Mouse (Mus musculus) heart, adult 2 months (tissue): ENCODE data around the gene Ap1b1.

Source experiments
- CTCF ChIP-seq: fragments of 200-600 bp; IDR thresholded peaks from 2 replicates; pipeline ENCODE4 v1.8.1; 2022; ENCODE audit warnings: antibody characterized with exemption, mild to moderate bottlenecking, moderate library complexity
- POLR2A ChIP-seq: fragments of 200-500 bp; IDR thresholded peaks from 2 replicates; pipeline ENCODE4 v1.6.1; 2011; ENCODE audit warnings: mild to moderate bottlenecking, low read depth, low read length, control low read depth; ENCODE audit not compliant: insufficient read depth

DNA sequence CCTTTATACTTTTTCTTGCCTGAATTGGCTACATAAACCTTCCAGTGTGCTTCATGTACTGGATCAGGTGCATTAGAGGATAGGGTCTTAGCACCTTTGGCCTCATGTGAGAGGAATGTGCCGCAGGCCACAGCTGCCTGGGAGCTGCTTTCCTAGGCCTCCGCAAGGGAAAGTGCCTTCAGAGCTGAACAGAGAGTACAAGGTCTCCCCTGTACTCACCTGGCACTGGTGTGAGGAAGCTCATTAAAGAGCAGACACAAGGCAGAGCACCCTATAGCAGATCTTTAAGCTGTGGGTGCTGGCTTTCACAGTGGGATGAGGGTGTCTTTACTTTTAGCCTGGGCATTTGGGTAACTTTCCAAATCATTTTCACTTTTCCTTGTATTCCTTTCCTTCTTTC lies 18.9 kb downstream of the Ap1b1 start:
- TF ChIP-seq POLR2A (no peak), CTCF (no peak)
